Mouse (Mus musculus): Measurements from ENCODE around the gene Mphosph6. TPM values are rescaled to one million over a fixed set of nuclear protein-coding genes. Genes with fewer than 3 reads are reported as not detected.

Mphosph6 gene
- polyA plus RNA-seq, 1 experiment from 2014 or later: 54.4 TPM

- no peak overlapping the region for H3K4me3 ChIP-seq (replicated peaks; ENCODE audit: low read length)
- 0 out of 2 replicates have a peak, but pooled peaks cover 2% of the 10 kb centered on the region for H3K4me1 ChIP-seq (ENCODE audit: control insufficient read depth, insufficient read depth, low read length)
- no peaks in the 10 kb centered on the region for H3K9me3 ChIP-seq (replicated peaks; ENCODE audit: control insufficient read depth, low read length)
- no peak for ATAC-seq (ENCODE audit: insufficient read depth, low FRiP score)
- WGBS: 41% methylated on average over 10 of the region's 10 CpGs
- H3K36me3 ChIP-seq (ENCODE audit: control insufficient read depth, insufficient read depth, low read length): no peaks in the 10 kb centered on the region
- H3K27me3 ChIP-seq (ENCODE audit: control insufficient read depth, insufficient read depth, low read length): no peaks in the 10 kb centered on the region
- H3K9ac ChIP-seq (ENCODE audit: low read length): no peak overlapping the region
- no peak overlapping the region for H3K4me2 ChIP-seq (ENCODE audit: low read depth, low read length)
- H3K27ac ChIP-seq (ENCODE audit: low read length): no peak overlapping the region
Measured at GRCm38 (mm10) chr8:117775626-117776025, 26.1 kb downstream of the Mphosph6 start.

GRCm38 (mm10) chr8:117772597-117772996 is 29.1 kb downstream of the Mphosph6 start:
- H3K4me3 ChIP-seq (replicated peaks; ENCODE audit: low read length): no peak overlapping the region
- H3K9ac ChIP-seq (ENCODE audit: low read length): no peak overlapping the region
- H3K4me2 ChIP-seq (ENCODE audit: low read depth, low read length): no peak overlapping the region
- no peaks in the 10 kb centered on the region for H3K9me3 ChIP-seq (replicated peaks; ENCODE audit: control insufficient read depth, low read length)
- no peak overlapping the region for H3K27ac ChIP-seq (ENCODE audit: low read length)
- WGBS: 57% methylated on average over 2 of the region's 2 CpGs
- H3K4me1 ChIP-seq (ENCODE audit: control insufficient read depth, insufficient read depth, low read length): no peaks in the 10 kb centered on the region
- ATAC-seq (ENCODE audit: insufficient read depth, low FRiP score): peak; percentile 41; the same call in 1 of the 2 replicates
- no peaks in the 10 kb centered on the region for H3K27me3 ChIP-seq (ENCODE audit: control insufficient read depth, insufficient read depth, low read length)
- no peaks in the 10 kb centered on the region for H3K36me3 ChIP-seq (ENCODE audit: control insufficient read depth, insufficient read depth, low read length)

- Histone ChIP-seq H3K36me3 (ENCODE audit: control insufficient read depth, insufficient read depth, low read length) (no peaks in the 10 kb centered on the region), H3K9ac (ENCODE audit: low read length) (no peak overlapping the region), H3K27me3 (ENCODE audit: control insufficient read depth, insufficient read depth, low read length) (no peaks in the 10 kb centered on the region), H3K4me2 (ENCODE audit: low read depth, low read length) (no peak overlapping the region), H3K9me3 (replicated peaks; ENCODE audit: control insufficient read depth, low read length) (no peaks in the 10 kb centered on the region), H3K4me3 (replicated peaks; ENCODE audit: low read length) (no peak overlapping the region), H3K4me1 (ENCODE audit: control insufficient read depth, insufficient read depth, low read length) (no peaks in the 10 kb centered on the region), H3K27ac (ENCODE audit: low read length) (no peak overlapping the region; the same call in 1 of the 2 replicates)
- ATAC-seq (ENCODE audit: insufficient read depth, low FRiP score): no peak
- WGBS: 60% methylated on average over 2 of the region's 2 CpGs
Measured at GRCm38 (mm10) chr8:117772126-117772525, 29.6 kb downstream of the Mphosph6 start.

- H3K36me3 ChIP-seq (ENCODE audit: control insufficient read depth, insufficient read depth, low read length): no peaks in the 10 kb centered on the region
- peak; percentile 53; the same call in 1 of the 2 replicates for ATAC-seq (ENCODE audit: insufficient read depth, low FRiP score)
- no peaks in the 10 kb centered on the region for H3K9me3 ChIP-seq (replicated peaks; ENCODE audit: control insufficient read depth, low read length)
- H3K4me3 ChIP-seq (replicated peaks; ENCODE audit: low read length): no peak overlapping the region
- H3K4me1 ChIP-seq (ENCODE audit: control insufficient read depth, insufficient read depth, low read length): no peaks in the 10 kb centered on the region
- peak overlapping the region; percentile 26; the same call in 1 of the 2 replicates for H3K27ac ChIP-seq (ENCODE audit: low read length)
- WGBS: 59% methylated on average over 9 of the region's 9 CpGs
- H3K9ac ChIP-seq (ENCODE audit: low read length): no peak overlapping the region
- H3K27me3 ChIP-seq (ENCODE audit: control insufficient read depth, insufficient read depth, low read length): no peaks in the 10 kb centered on the region
- H3K4me2 ChIP-seq (ENCODE audit: low read depth, low read length): no peak overlapping the region
Measured at GRCm38 (mm10) chr8:117771115-117771836, 30.5 kb downstream of the Mphosph6 start.

GRCm38 (mm10) chr8:117768971-117769370 is 32.8 kb downstream of the Mphosph6 start:
- WGBS: 80% methylated on average over 7 of the region's 7 CpGs
- Histone ChIP-seq H3K9ac (ENCODE audit: low read length) (no peak overlapping the region), H3K4me1 (ENCODE audit: control insufficient read depth, insufficient read depth, low read length) (no peaks in the 10 kb centered on the region; the same call in 1 of the 2 replicates), H3K27me3 (ENCODE audit: control insufficient read depth, insufficient read depth, low read length) (no peaks in the 10 kb centered on the region), H3K4me3 (replicated peaks; ENCODE audit: low read length) (no peak overlapping the region), H3K27ac (ENCODE audit: low read length) (no peak overlapping the region), H3K36me3 (ENCODE audit: control insufficient read depth, insufficient read depth, low read length) (no peaks in the 10 kb centered on the region), H3K4me2 (ENCODE audit: low read depth, low read length) (no peak overlapping the region), H3K9me3 (replicated peaks; ENCODE audit: control insufficient read depth, low read length) (no peaks in the 10 kb centered on the region)
- no peak for ATAC-seq (ENCODE audit: insufficient read depth, low FRiP score)

- Histone ChIP-seq H3K4me3 (replicated peaks; ENCODE audit: low read length) (no peak overlapping the region), H3K27ac (ENCODE audit: low read length) (no peak overlapping the region), H3K9me3 (replicated peaks; ENCODE audit: control insufficient read depth, low read length) (no peaks in the 10 kb centered on the region), H3K4me1 (ENCODE audit: control insufficient read depth, insufficient read depth, low read length) (no peaks in the 10 kb centered on the region; the same call in 1 of the 2 replicates), H3K27me3 (ENCODE audit: control insufficient read depth, insufficient read depth, low read length) (no peaks in the 10 kb centered on the region), H3K36me3 (ENCODE audit: control insufficient read depth, insufficient read depth, low read length) (no peaks in the 10 kb centered on the region), H3K4me2 (ENCODE audit: low read depth, low read length) (no peak overlapping the region), H3K9ac (ENCODE audit: low read length) (no peak overlapping the region)
- 41% methylated on average over 5 of the region's 5 CpGs for WGBS
- no peak for ATAC-seq (ENCODE audit: insufficient read depth, low FRiP score)
Measured at GRCm38 (mm10) chr8:117765947-117766346, 35.8 kb downstream of the Mphosph6 start.

- no peaks in the 10 kb centered on the region for H3K27me3 ChIP-seq (ENCODE audit: control insufficient read depth, insufficient read depth, low read length)
- H3K27ac ChIP-seq (ENCODE audit: low read length): peak overlapping the region; percentile 87
- 48% methylated on average over 4 of the region's 4 CpGs for WGBS
- no peak overlapping the region for H3K4me3 ChIP-seq (replicated peaks; ENCODE audit: low read length)
- no peak overlapping the region for H3K4me2 ChIP-seq (ENCODE audit: low read depth, low read length)
- no peak overlapping the region for H3K9ac ChIP-seq (ENCODE audit: low read length)
- no peaks in the 10 kb centered on the region for H3K36me3 ChIP-seq (ENCODE audit: control insufficient read depth, insufficient read depth, low read length)
- ATAC-seq (ENCODE audit: insufficient read depth, low FRiP score): peak; percentile 37; the same call in 1 of the 2 replicates
- no peaks in the 10 kb centered on the region for H3K9me3 ChIP-seq (replicated peaks; ENCODE audit: control insufficient read depth, low read length)
- no peaks in the 10 kb centered on the region; the same call in 1 of the 2 replicates for H3K4me1 ChIP-seq (ENCODE audit: control insufficient read depth, insufficient read depth, low read length)
Measured at GRCm38 (mm10) chr8:117764625-117765024, 37.1 kb downstream of the Mphosph6 start.

- Histone ChIP-seq H3K36me3 (ENCODE audit: control insufficient read depth, insufficient read depth, low read length) (no peaks in the 10 kb centered on the region), H3K27me3 (ENCODE audit: control insufficient read depth, insufficient read depth, low read length) (no peaks in the 10 kb centered on the region), H3K4me1 (ENCODE audit: control insufficient read depth, insufficient read depth, low read length) (no peaks in the 10 kb centered on the region; the same call in 1 of the 2 replicates), H3K27ac (ENCODE audit: low read length) (peak overlapping the region; percentile 23; the same call in 1 of the 2 replicates), H3K9me3 (replicated peaks; ENCODE audit: control insufficient read depth, low read length) (no peaks in the 10 kb centered on the region), H3K9ac (ENCODE audit: low read length) (no peak overlapping the region), H3K4me2 (ENCODE audit: low read depth, low read length) (no peak overlapping the region), H3K4me3 (replicated peaks; ENCODE audit: low read length) (no peak overlapping the region)
- ATAC-seq (ENCODE audit: insufficient read depth, low FRiP score): no peak
- WGBS: 84% methylated on average over 6 of the region's 6 CpGs
Measured at GRCm38 (mm10) chr8:117762776-117763175, 39.0 kb downstream of the Mphosph6 start.

GRCm38 (mm10) chr8:117757900-117758299 is 43.8 kb downstream of the Mphosph6 start:
- Histone ChIP-seq H3K9me3 (replicated peaks; ENCODE audit: control insufficient read depth, low read length) (no peaks in the 10 kb centered on the region), H3K4me2 (ENCODE audit: low read depth, low read length) (no peak overlapping the region), H3K4me1 (ENCODE audit: control insufficient read depth, insufficient read depth, low read length) (no peaks in the 10 kb centered on the region), H3K27me3 (ENCODE audit: control insufficient read depth, insufficient read depth, low read length) (no peaks in the 10 kb centered on the region), H3K4me3 (replicated peaks; ENCODE audit: low read length) (no peak overlapping the region), H3K27ac (ENCODE audit: low read length) (no peak overlapping the region), H3K36me3 (ENCODE audit: control insufficient read depth, insufficient read depth, low read length) (no peaks in the 10 kb centered on the region), H3K9ac (ENCODE audit: low read length) (no peak overlapping the region)
- ATAC-seq (ENCODE audit: insufficient read depth, low FRiP score): no peak
- WGBS: 79% methylated on average over 11 of the region's 11 CpGs
